Mouse (Mus musculus): ENCODE measurements around the gene Golm1.

- no peak for TF ChIP-seq CTCF (IDR thresholded peaks at IDR 0.05; ENCODE audit: low read depth)
- no peak for TF ChIP-seq EP300 (optimal IDR thresholded peaks at IDR 0.05)
Measured at GRCm38 (mm10) chr13:59618463-59618862, 57.1 kb downstream of the Golm1 start.
